Mouse (Mus musculus) neutrophil, adult 5-6 weeks (primary cell): Measurements from ENCODE around the gene Ttc9c. TPM values are rescaled to one million over a fixed set of nuclear protein-coding genes. Genes with fewer than 3 reads are reported as not detected.

Experiments used
- ATAC-seq: fragments of 151-379, 151-347 bp; 2 replicates; pipeline ENCODE4 v1.8.0; 2017; ENCODE audit warnings: mild to moderate bottlenecking, moderate TSS enrichment; ENCODE audit not compliant: insufficient number of reproducible peaks, poor library complexity, low FRiP score, severe bottlenecking; ENCODE audit errors: extremely low read depth
- total RNA-seq: library from RNA; stranded (forward); fragments of 200-1000 nt; gene quantifications from 2 replicates; pipeline ENCODE4 v1.2.3, GENCODE M21; 2017

Ttc9c gene
- total RNA-seq, 1 experiment from 2014 or later, result 48.2 TPM

- ATAC-seq, result no peak
These were observed 13.8 kb upstream of the Ttc9c start for GRCm38 (mm10) chr19:8832971-8833370.

GRCm38 (mm10) chr19:8831262-8831661 lies 12.1 kb upstream of the Ttc9c start:
- no peak for ATAC-seq

- ATAC-seq, result no peak
These were observed 11.5 kb upstream of the Ttc9c start for GRCm38 (mm10) chr19:8830664-8831063.

- peak; percentile 53; the same call in 1 of the 2 replicates for ATAC-seq
These were observed 10.5 kb upstream of the Ttc9c start, which contains the start of gene AC129217.1 for GRCm38 (mm10) chr19:8829660-8830059. Gene AC129217.1 (plus strand): TSS chr19:8829773.

- no peak for ATAC-seq
These were observed 3.6 kb upstream of the Ttc9c start for GRCm38 (mm10) chr19:8822696-8823095.

GRCm38 (mm10) chr19:8821146-8821545 lies 2.0 kb upstream of the Ttc9c start:
- ATAC-seq, result no peak

GRCm38 (mm10) chr19:8820424-8820956 lies 1.4 kb upstream of the Ttc9c start:
- ATAC-seq, result no peak

- ATAC-seq, result peak; percentile 85
These were observed 677 bp upstream of the Ttc9c start, which contains the start of gene Hnrnpul2 for GRCm38 (mm10) chr19:8819596-8820423. Gene Hnrnpul2 (plus strand): TSS chr19:8820010.

- no peak for ATAC-seq
These were observed 783 bp downstream of the Ttc9c start for GRCm38 (mm10) chr19:8818301-8818798.

- no peak for ATAC-seq
These were observed 2.1 kb downstream of the Ttc9c start for GRCm38 (mm10) chr19:8817001-8817400.

GRCm38 (mm10) chr19:8815812-8816211 lies 3.3 kb downstream of the Ttc9c start:
- no peak for ATAC-seq

- ATAC-seq, result no peak
These were observed 12.3 kb downstream of the Ttc9c start for GRCm38 (mm10) chr19:8806810-8807209.

- no peak for ATAC-seq
These were observed 15.1 kb downstream of the Ttc9c start for GRCm38 (mm10) chr19:8803879-8804660.

GRCm38 (mm10) chr19:8803204-8803780 lies 15.8 kb downstream of the Ttc9c start:
- ATAC-seq, result no peak

- peak; percentile 92 for ATAC-seq
These were observed 16.9 kb downstream of the Ttc9c start, which contains the start of gene Zbtb3 for GRCm38 (mm10) chr19:8802130-8802821. Gene Zbtb3 (plus strand): TSS chr19:8802555.

- no peak for ATAC-seq
These were observed 20.2 kb downstream of the Ttc9c start for GRCm38 (mm10) chr19:8798947-8799315.

- peak; percentile 63 for ATAC-seq
These were observed 20.7 kb downstream of the Ttc9c start, which contains the start of gene Polr2g for GRCm38 (mm10) chr19:8798264-8798946. Gene Polr2g (minus strand): TSS chr19:8798577.

GRCm38 (mm10) chr19:8790171-8790570 lies 29.0 kb downstream of the Ttc9c start:
- ATAC-seq, result no peak
